Mouse (Mus musculus) kidney, adult 2 months (tissue): ENCODE measurements at regions not wholly inside any gene's neighbourhood (a gene's known extent, or its start where the extent isn't known, plus 50 kb on each side); places are given as distances from the start of the nearest gene placed in this dataset.

Source experiments
- CTCF ChIP-seq: fragments of 200-500 bp; conservative IDR thresholded peaks from 2 replicates; pipeline ENCODE4 v1.5.1; 2011; ENCODE audit warnings: low read depth, mild to moderate bottlenecking, control low read depth, low read length, moderate library complexity, mixed read lengths; ENCODE audit not compliant: insufficient read depth, insufficient read length
- POLR2A ChIP-seq: fragments of 200-500 bp; IDR thresholded peaks from one replicate; pipeline ENCODE4 v1.6.1; 2011; ENCODE audit warnings: low read depth, low read length, control low read depth

GRCm38 (mm10) chr15:87138870-87139269 lies 405.2 kb upstream of the Fam19a5 start:
- TF ChIP-seq POLR2A (no peak), CTCF (no peak)
